Mouse (Mus musculus) neural tube, embryonic 14.5 days (tissue): ENCODE data around the gene Ppie. TPM values are rescaled to one million over a fixed set of nuclear protein-coding genes. Genes with fewer than 3 reads are reported as not detected.
"Not testable (repeated sequence)": the region's sequence is repeated elsewhere in the genome, so short reads cannot be mapped to it uniquely, and the experiment has no call there.

Experiments
- ATAC-seq: fragments of 200-750 bp; cut with Nextera tagmentation; 2 replicates; pipeline ENCODE4 v1.8.0; 2017; ENCODE audit warnings: low read depth, mild to moderate bottlenecking, moderate TSS enrichment, moderate library complexity
- H3K27ac ChIP-seq: fragments of 300-500 bp; sonication (generic); 2 replicates; pipeline ENCODE4 v1.5.1; 2014; ENCODE audit warnings: low read depth, mild to moderate bottlenecking, control low read depth, low read length, moderate library complexity, mixed read lengths
- H3K27me3 ChIP-seq: fragments of 300-500 bp; sonication (generic); 2 replicates; pipeline ENCODE4 v1.6.1; 2014; ENCODE audit warnings: low read length; ENCODE audit not compliant: control insufficient read depth, insufficient read depth
- H3K36me3 ChIP-seq: fragments of 300-500 bp; sonication (generic); 2 replicates; pipeline ENCODE4 v1.6.1; 2014; ENCODE audit warnings: low read length, mixed read lengths; ENCODE audit not compliant: control insufficient read depth, insufficient read depth
- H3K4me1 ChIP-seq: fragments of 300-500 bp; sonication (generic); 2 replicates; pipeline ENCODE4 v1.6.1; 2014; ENCODE audit warnings: low read length; ENCODE audit not compliant: control insufficient read depth, insufficient read depth
- H3K4me2 ChIP-seq: fragments of 300-500 bp; sonication (generic); 2 replicates; pipeline ENCODE4 v1.6.1; 2014; ENCODE audit warnings: mild to moderate bottlenecking, low read depth, low read length, control low read depth
- H3K4me3 ChIP-seq: fragments of 300-500 bp; sonication (generic); 2 replicates; pipeline ENCODE4 v1.5.1; 2014; ENCODE audit warnings: low read depth, low read length, control low read depth, mixed read lengths
- H3K9ac ChIP-seq: fragments of 300-500 bp; sonication (generic); replicated peaks from 2 replicates; pipeline ENCODE4 v1.6.1; 2014; ENCODE audit warnings: low read depth, mild to moderate bottlenecking, control low read depth, low read length, mixed read lengths
- H3K9me3 ChIP-seq: fragments of 300-500 bp; sonication (generic); 2 replicates; pipeline ENCODE4 v1.6.1; 2016; ENCODE audit warnings: low read length; ENCODE audit not compliant: control insufficient read depth
- WGBS: fragments of 180-500 bp; shearing (Covaris S2); extraction: QIAGEN DNeasy Blood & Tissue Kit; methylation state at CpG from one replicate; pipeline ENCODE4 v1.1.7; 2014; 5-methylcytosine and 5-hydroxymethylcytosine counted together
- polyA plus RNA-seq: library from polyadenylated mRNA; unstranded; fragments of >200 nt; fragmentation: Nextera tagmentation; extraction: Ambion mirVana; gene quantifications from 2 replicates; pipeline ENCODE4 v1.2.1, GENCODE M21; 2014

The Ppie gene
- 54.8 and 56.0 TPM in 2 replicates for polyA plus RNA-seq

DNA sequence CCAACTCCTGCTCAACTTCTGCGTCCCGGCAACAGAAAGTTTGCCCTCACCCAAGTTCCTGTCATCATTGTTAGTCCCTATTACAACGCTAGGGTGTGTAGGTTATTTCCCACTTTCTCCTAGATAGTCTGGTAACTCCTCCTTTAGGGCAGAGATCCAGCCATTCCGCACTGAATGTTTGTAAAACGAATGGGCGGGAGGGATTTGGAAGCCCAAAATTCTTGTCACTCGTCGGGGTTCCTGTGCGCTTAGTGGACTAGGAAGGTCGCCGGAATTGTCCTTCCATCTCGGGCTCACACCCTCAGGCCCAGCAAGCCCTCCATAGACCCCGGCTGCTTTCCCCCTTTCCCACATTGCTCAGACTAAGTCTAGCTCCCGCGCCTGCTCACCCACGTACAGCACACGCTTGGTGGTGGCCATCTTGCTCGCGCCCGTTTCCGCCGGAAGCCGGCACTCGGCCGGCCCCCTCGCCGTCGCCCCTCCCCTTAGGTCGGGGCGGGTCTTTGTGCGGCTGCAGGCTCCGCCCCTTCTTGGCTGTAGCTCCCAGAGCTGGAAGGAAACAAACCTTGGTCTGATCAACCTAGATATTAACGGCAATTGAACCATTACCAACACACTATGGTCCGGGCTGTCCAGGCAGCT is at the start of gene Ppie:
Gene Ppie, minus strand, starts transcription at position 439 of the 642 bp plus-strand sequence.
- WGBS, result under 1% methylated on average over 34 of the region's 34 CpGs
- Histone ChIP-seq H3K27ac (peak within 1 kb of the TSS; percentile 69), H3K9ac (peak within 1 kb of the TSS; percentile 50), H3K4me2 (peak within 1 kb of the TSS; percentile 91), H3K27me3 (no peaks in the 10 kb centered on the region), H3K9me3 (no peaks in the 10 kb centered on the region), H3K4me1 (peaks cover 6% of the 10 kb centered on the region), H3K36me3 (peaks cover 7% of the 10 kb centered on the region; the same call in 1 of the 2 replicates), H3K4me3 (peak within 1 kb of the TSS; percentile 62)
- peak; percentile 98 for ATAC-seq

GRCm38 (mm10) chr4:123184816-123185215 is 45.1 kb upstream of the Ppie start:
- H3K27me3 ChIP-seq, result peaks cover 13% of the 10 kb centered on the region
- H3K9me3 ChIP-seq, result no peaks in the 10 kb centered on the region
- no peak for ATAC-seq
- H3K36me3 ChIP-seq, result no peaks in the 10 kb centered on the region
- WGBS, result 43% methylated on average over 3 of the region's 3 CpGs
- H3K9ac ChIP-seq, result no peak overlapping the region
- no peak overlapping the region for H3K4me3 ChIP-seq
- H3K4me1 ChIP-seq, result peaks cover 10% of the 10 kb centered on the region; the same call in 1 of the 2 replicates
- no peak overlapping the region for H3K27ac ChIP-seq
- peak overlapping the region; percentile 76; the same call in 1 of the 2 replicates for H3K4me2 ChIP-seq

GRCm38 (mm10) chr4:123183239-123184056 is 43.7 kb upstream of the Ppie start:
- H3K36me3 ChIP-seq, result no peaks in the 10 kb centered on the region
- peak overlapping the region; percentile 48 for H3K4me3 ChIP-seq
- H3K27ac ChIP-seq, result no peak overlapping the region
- peak; percentile 93 for ATAC-seq
- H3K27me3 ChIP-seq, result peaks cover 13% of the 10 kb centered on the region
- no peaks in the 10 kb centered on the region for H3K9me3 ChIP-seq
- peak overlapping the region; percentile 62 for H3K9ac ChIP-seq
- WGBS, result 10% methylated on average over 43 of the region's 44 CpGs
- peak overlapping the region; percentile 76 for H3K4me2 ChIP-seq
- H3K4me1 ChIP-seq, result peaks cover 10% of the 10 kb centered on the region; the same call in 1 of the 2 replicates

- Histone ChIP-seq H3K4me1 (peaks cover 10% of the 10 kb centered on the region; the same call in 1 of the 2 replicates), H3K9ac (peak within 1 kb of the TSS; percentile 62), H3K9me3 (no peaks in the 10 kb centered on the region), H3K4me2 (peak within 1 kb of the TSS; percentile 76), H3K36me3 (no peaks in the 10 kb centered on the region), H3K27ac (no peak within 1 kb of the TSS), H3K4me3 (peak within 1 kb of the TSS; percentile 48), H3K27me3 (peaks cover 13% of the 10 kb centered on the region)
- 1% methylated on average over 44 of the region's 44 CpGs for WGBS
- ATAC-seq, result peak; percentile 45
Measured at GRCm38 (mm10) chr4:123182328-123183238, 42.8 kb upstream of the Ppie start, which contains the start of gene Hpcal4. Gene Hpcal4, plus strand, starts transcription at chr4:123183227.

GRCm38 (mm10) chr4:123171811-123172210 is 32.1 kb upstream of the Ppie start:
- H3K4me2 ChIP-seq, result no peak overlapping the region
- H3K4me3 ChIP-seq, result no peak overlapping the region
- H3K9ac ChIP-seq, result no peak overlapping the region
- no peak for ATAC-seq
- H3K9me3 ChIP-seq, result peaks cover 3% of the 10 kb centered on the region; the same call in 1 of the 2 replicates
- no peaks in the 10 kb centered on the region for H3K27me3 ChIP-seq
- no peaks in the 10 kb centered on the region for H3K36me3 ChIP-seq
- no peak overlapping the region for H3K27ac ChIP-seq
- H3K4me1 ChIP-seq, result no peaks in the 10 kb centered on the region

- 70% methylated on average over 15 of the region's 15 CpGs for WGBS
- Histone ChIP-seq H3K4me2 (no peak overlapping the region), H3K4me3 (no peak overlapping the region), H3K4me1 (no peaks in the 10 kb centered on the region), H3K27ac (no peak overlapping the region), H3K36me3 (no peaks in the 10 kb centered on the region), H3K27me3 (no peaks in the 10 kb centered on the region), H3K9ac (no peak overlapping the region), H3K9me3 (peaks cover 2% of the 10 kb centered on the region; the same call in 1 of the 2 replicates)
- no peak for ATAC-seq
Measured at GRCm38 (mm10) chr4:123164157-123164556, 24.4 kb upstream of the Ppie start.

DNA sequence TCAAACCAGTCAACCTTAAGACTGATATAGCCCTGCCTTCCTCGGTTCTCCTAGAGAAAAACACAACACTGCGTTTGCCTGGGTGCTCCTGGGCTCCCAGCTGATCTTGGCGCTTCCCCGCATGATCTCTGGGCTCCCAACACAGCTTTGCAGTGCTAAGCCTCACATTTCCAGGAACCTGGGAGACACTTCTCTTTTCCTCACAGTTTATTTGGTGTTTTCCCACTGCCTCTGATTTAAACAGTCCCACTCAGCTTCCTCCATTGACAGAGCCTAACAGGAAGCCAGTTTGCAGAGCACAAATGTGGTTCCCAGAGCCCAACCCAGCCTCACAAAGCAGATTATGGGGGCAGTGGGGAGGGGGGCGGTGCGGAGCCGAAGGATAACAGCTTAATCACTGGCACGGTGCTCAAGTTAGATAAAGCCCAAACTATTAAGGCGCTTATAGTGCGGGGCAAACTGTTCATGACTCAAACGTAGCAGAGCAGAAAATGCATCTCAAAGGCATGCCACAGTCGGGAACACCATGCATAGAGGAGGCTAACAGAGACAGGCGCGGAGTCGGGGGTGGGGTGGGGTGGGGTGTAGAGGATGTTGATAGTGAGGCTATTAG is 22.7 kb upstream of the Ppie start:
- no peaks in the 10 kb centered on the region for H3K36me3 ChIP-seq
- no peak overlapping the region for H3K9ac ChIP-seq
- no peak overlapping the region for H3K27ac ChIP-seq
- H3K4me1 ChIP-seq, result no peaks in the 10 kb centered on the region
- WGBS, result 14% methylated on average over 15 of the region's 15 CpGs
- no peaks in the 10 kb centered on the region for H3K27me3 ChIP-seq
- H3K9me3 ChIP-seq, result no peaks in the 10 kb centered on the region
- ATAC-seq, result no peak
- peak overlapping the region; percentile 27; the same call in 1 of the 2 replicates for H3K4me2 ChIP-seq
- no peak overlapping the region for H3K4me3 ChIP-seq

- H3K4me1 ChIP-seq, H3K27ac ChIP-seq, ATAC-seq, H3K4me3 ChIP-seq, H3K4me2 ChIP-seq, H3K36me3 ChIP-seq, H3K9ac ChIP-seq, H3K9me3 ChIP-seq, H3K27me3 ChIP-seq: not testable (repeated sequence)
- 70% methylated on average over 3 of the region's 3 CpGs for WGBS
Measured at GRCm38 (mm10) chr4:123161251-123161650, 21.5 kb upstream of the Ppie start.
